ENCODE assay signal across 16 mouse cellular contexts in the genomic region with DNA sequence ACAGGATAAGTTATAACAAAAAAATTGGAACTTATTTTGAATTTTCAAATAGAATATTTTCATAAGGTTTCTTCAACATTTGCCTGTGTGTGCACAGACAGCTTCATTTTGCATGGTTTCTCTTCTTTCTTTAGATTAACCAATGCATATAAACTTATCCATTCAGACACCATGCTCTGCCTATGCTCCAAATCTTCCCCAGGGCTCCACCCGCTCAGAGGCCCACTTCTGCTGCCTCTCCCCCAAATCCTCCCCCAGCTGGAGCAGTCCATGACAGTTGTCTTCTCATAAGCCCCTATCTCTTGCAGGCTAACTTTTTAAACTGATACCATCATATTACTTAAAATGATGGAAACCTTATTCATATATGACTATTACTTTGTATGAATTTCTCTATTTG.
"Had no signal": no experiment of that assay in that cellular context is flagged by ENCODE, and none has a peak within 500 bp of the region (broad histone marks: within the 10 kb centered on the region; RNA-seq: fewer than 3 reads in every experiment).

No protein-coding gene starts in this region.

- H3K4me3 ChIP-seq: liver, embryonic 15.5 days; midbrain, embryonic 10.5 days; midbrain, embryonic 13.5 days; midbrain, embryonic 15.5 days; myocyte; neural tube, embryonic 13.5 days; stomach, embryonic 15.5 days had no signal

- H3K27me3 ChIP-seq: liver, embryonic 15.5 days; midbrain, embryonic 13.5 days; midbrain, embryonic 15.5 days; neural tube, embryonic 13.5 days; stomach, embryonic 15.5 days had no signal

- H3K27ac ChIP-seq: liver, embryonic 15.5 days; midbrain, embryonic 10.5 days; midbrain, embryonic 13.5 days; midbrain, embryonic 15.5 days; neural tube, embryonic 13.5 days; stomach, embryonic 15.5 days; stomach, postnatal 0 days had no signal

- H3K36me3 ChIP-seq: liver, embryonic 15.5 days; midbrain, embryonic 10.5 days; midbrain, embryonic 13.5 days; midbrain, embryonic 15.5 days; neural tube, embryonic 13.5 days; stomach, embryonic 15.5 days had no signal

- H3K4me1 ChIP-seq: midbrain, embryonic 15.5 days; stomach, embryonic 15.5 days had no signal

- H3K4me2 ChIP-seq: liver, embryonic 15.5 days; lung, embryonic 14.5 days; midbrain, embryonic 13.5 days; midbrain, embryonic 15.5 days; neural tube, embryonic 13.5 days; stomach, embryonic 15.5 days had no signal

- DNase-seq: lung, adult 18-20 months; lung, embryonic 14.5 days; lung, postnatal 10 days; lung, postnatal 4 days; right cerebral cortex, postnatal 14 days; thymus, adult 2 months; thymus, postnatal 25 days; thymus, postnatal 4 days had no signal

- H3K9ac ChIP-seq: liver, embryonic 15.5 days; lung, embryonic 14.5 days; midbrain, embryonic 13.5 days; midbrain, embryonic 15.5 days; neural tube, embryonic 13.5 days; stomach, embryonic 15.5 days had no signal

- H3K9me3 ChIP-seq: liver, embryonic 15.5 days; midbrain, embryonic 13.5 days; midbrain, embryonic 15.5 days; neural tube, embryonic 13.5 days; stomach, embryonic 15.5 days had no signal

- ATAC-seq: midbrain, embryonic 13.5 days; midbrain, embryonic 15.5 days had no signal
